Mouse (Mus musculus): ENCODE data around the gene Upf3b. TPM values are rescaled to one million over a fixed set of nuclear protein-coding genes. Genes with fewer than 3 reads are reported as not detected.
"Not testable (repeated sequence)": the region's sequence is repeated elsewhere in the genome, so short reads cannot be mapped to it uniquely, and the experiment has no call there.

The Upf3b gene
- polyA plus RNA-seq, 2 experiments, result 7.4 to 13.4 TPM

GRCm38 (mm10) chrX:37081194-37081593, 28.9 kb downstream of the Upf3b start:
- DNase-seq (ENCODE audit: low read depth in 3 of 3, low spot score in 3 of 3), result no peak
- Histone ChIP-seq H3K4me1 (replicated peaks; ENCODE audit: control insufficient read depth in 2 of 2, insufficient read depth in 2 of 2, low read length in 1 of 2) (peaks cover 0 to 5% of the 10 kb centered on the region in 2 experiments; a peak in 1 of 4 replicates), H3K4me2 (ENCODE audit: low read depth) (no peak overlapping the region), H3K36me3 (replicated peaks; ENCODE audit: control insufficient read depth, insufficient read depth, low read depth) (peaks cover 17% of the 10 kb centered on the region), H3K4me3 (ENCODE audit: insufficient read depth in 1 of 2, low read depth in 2 of 2, low read length in 2 of 2) (no peak overlapping the region), H3K9me3 (ENCODE audit: control insufficient read depth, low read length) (no peaks in the 10 kb centered on the region), H3K9ac (replicated peaks) (no peak overlapping the region), H3K27me3 (ENCODE audit: control insufficient read depth, insufficient read depth, low read length) (no peaks in the 10 kb centered on the region), H3K27ac (no peak overlapping the region)
- WGBS (ENCODE audit: insufficient replicate concordance), result 40% methylated on average over 6 of the region's 6 CpGs
- no peak for ATAC-seq (ENCODE audit: insufficient read depth)
- TF ChIP-seq EP300 (IDR thresholded peaks at IDR 0.05; ENCODE audit: low read depth), result no peak
- TF ChIP-seq CTCF (IDR thresholded peaks at IDR 0.05; ENCODE audit: low read depth), result no peak

- H3K27me3 ChIP-seq (ENCODE audit: control insufficient read depth, insufficient read depth, low read length); H3K9me3 ChIP-seq (ENCODE audit: control insufficient read depth, low read length); DNase-seq (ENCODE audit: low read depth in 3 of 3, low spot score in 3 of 3); H3K4me3 ChIP-seq (ENCODE audit: insufficient read depth in 1 of 2, low read depth in 2 of 2, low read length in 2 of 2); H3K27ac ChIP-seq; H3K9ac ChIP-seq (replicated peaks); H3K4me2 ChIP-seq (ENCODE audit: low read depth); H3K4me1 ChIP-seq (replicated peaks; ENCODE audit: control insufficient read depth in 2 of 2, insufficient read depth in 2 of 2, low read length in 1 of 2); ATAC-seq (ENCODE audit: insufficient read depth): not testable (repeated sequence)
- peaks cover 17% of the 10 kb centered on the region for H3K36me3 ChIP-seq (replicated peaks; ENCODE audit: control insufficient read depth, insufficient read depth, low read depth)
- WGBS (ENCODE audit: insufficient replicate concordance), result 61% methylated on average over 3 of the region's 4 CpGs
Measured at GRCm38 (mm10) chrX:37080345-37080744, 29.8 kb downstream of the Upf3b start.

GRCm38 (mm10) chrX:37076651-37077050, 33.5 kb downstream of the Upf3b start:
- no peaks in the 10 kb centered on the region for H3K4me1 ChIP-seq (replicated peaks; ENCODE audit: control insufficient read depth in 2 of 2, insufficient read depth in 2 of 2, low read length in 1 of 2)
- H3K4me2 ChIP-seq (ENCODE audit: low read depth), result no peak overlapping the region
- H3K27me3 ChIP-seq (ENCODE audit: control insufficient read depth, insufficient read depth, low read length), result no peaks in the 10 kb centered on the region
- WGBS (ENCODE audit: insufficient replicate concordance), result 55% methylated on average over 8 of the region's 8 CpGs
- no peak overlapping the region for H3K27ac ChIP-seq
- H3K36me3 ChIP-seq (replicated peaks; ENCODE audit: control insufficient read depth, insufficient read depth, low read depth), result peaks cover 2% of the 10 kb centered on the region
- TF ChIP-seq EP300 (IDR thresholded peaks at IDR 0.05; ENCODE audit: low read depth) (no peak), CTCF (IDR thresholded peaks at IDR 0.05; ENCODE audit: low read depth) (no peak)
- ATAC-seq (ENCODE audit: insufficient read depth) (no peak), DNase-seq (ENCODE audit: low read depth in 3 of 3, low spot score in 3 of 3) (no peak)
- H3K9ac ChIP-seq (replicated peaks), result no peak overlapping the region
- no peak overlapping the region for H3K4me3 ChIP-seq (ENCODE audit: insufficient read depth in 1 of 2, low read depth in 2 of 2, low read length in 2 of 2)
- H3K9me3 ChIP-seq (ENCODE audit: control insufficient read depth, low read length), result no peaks in the 10 kb centered on the region

- H3K9me3 ChIP-seq (ENCODE audit: control insufficient read depth, low read length), result no peaks in the 10 kb centered on the region
- H3K9ac ChIP-seq (replicated peaks), result no peak overlapping the region
- no peak overlapping the region for H3K4me3 ChIP-seq (ENCODE audit: insufficient read depth in 1 of 2, low read depth in 2 of 2, low read length in 2 of 2)
- H3K27ac ChIP-seq, result no peak overlapping the region
- H3K36me3 ChIP-seq (replicated peaks; ENCODE audit: control insufficient read depth, insufficient read depth, low read depth), result no peaks in the 10 kb centered on the region
- DNase-seq (ENCODE audit: low read depth in 3 of 3, low spot score in 3 of 3) (peak in 1 of 3 experiments; percentile 23), ATAC-seq (ENCODE audit: insufficient read depth) (no peak)
- no peaks in the 10 kb centered on the region for H3K4me1 ChIP-seq (replicated peaks; ENCODE audit: control insufficient read depth in 2 of 2, insufficient read depth in 2 of 2, low read length in 1 of 2)
- H3K4me2 ChIP-seq (ENCODE audit: low read depth), result no peak overlapping the region
- H3K27me3 ChIP-seq (ENCODE audit: control insufficient read depth, insufficient read depth, low read length), result no peaks in the 10 kb centered on the region
- 28% methylated on average over 9 of the region's 9 CpGs for WGBS (ENCODE audit: insufficient replicate concordance)
- TF ChIP-seq CTCF (IDR thresholded peaks at IDR 0.05; ENCODE audit: low read depth) (peak; percentile 81), EP300 (IDR thresholded peaks at IDR 0.05; ENCODE audit: low read depth) (no peak)
Measured at GRCm38 (mm10) chrX:37074262-37074892, 35.7 kb downstream of the Upf3b start.

GRCm38 (mm10) chrX:37068766-37069165, 41.4 kb downstream of the Upf3b start:
- H3K27ac ChIP-seq, result no peak overlapping the region
- H3K9me3 ChIP-seq (ENCODE audit: control insufficient read depth, low read length), result no peaks in the 10 kb centered on the region
- DNase-seq (ENCODE audit: low read depth in 3 of 3, low spot score in 3 of 3) (no peak), ATAC-seq (ENCODE audit: insufficient read depth) (no peak)
- no peaks in the 10 kb centered on the region for H3K4me1 ChIP-seq (replicated peaks; ENCODE audit: control insufficient read depth in 2 of 2, insufficient read depth in 2 of 2, low read length in 1 of 2)
- H3K4me2 ChIP-seq (ENCODE audit: low read depth), result no peak overlapping the region
- 60% methylated on average over 5 of the region's 5 CpGs for WGBS (ENCODE audit: insufficient replicate concordance)
- H3K4me3 ChIP-seq (ENCODE audit: insufficient read depth in 1 of 2, low read depth in 2 of 2, low read length in 2 of 2), result no peak overlapping the region
- no peak overlapping the region for H3K9ac ChIP-seq (replicated peaks)
- no peaks in the 10 kb centered on the region for H3K27me3 ChIP-seq (ENCODE audit: control insufficient read depth, insufficient read depth, low read length)
- TF ChIP-seq CTCF (IDR thresholded peaks at IDR 0.05; ENCODE audit: low read depth) (no peak), EP300 (IDR thresholded peaks at IDR 0.05; ENCODE audit: low read depth) (no peak)
- H3K36me3 ChIP-seq (replicated peaks; ENCODE audit: control insufficient read depth, insufficient read depth, low read depth), result no peaks in the 10 kb centered on the region
